Comparison of ENCODE assay signal across 10 mouse cellular contexts in the genomic region with DNA sequence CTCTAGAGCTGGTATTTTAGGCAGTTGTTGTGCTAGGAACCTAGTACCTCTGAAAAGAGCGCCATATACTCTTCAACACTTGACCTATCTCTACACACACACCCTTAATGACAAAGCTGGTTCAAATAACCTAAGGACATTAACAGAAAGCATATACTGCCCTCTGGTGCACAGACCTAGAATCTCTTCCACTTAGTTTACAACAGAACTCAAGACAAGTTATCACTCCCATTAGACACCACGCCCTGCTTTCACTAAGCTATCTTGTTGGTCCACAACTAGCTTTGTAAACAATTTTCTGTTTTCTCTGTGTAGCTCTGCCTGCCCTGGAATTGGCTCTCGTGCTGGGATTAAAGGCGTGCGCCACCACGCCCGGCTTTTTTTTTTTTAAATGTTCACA. TPM values are rescaled to one million over a fixed set of nuclear protein-coding genes. Genes with fewer than 3 reads are reported as not detected.
DNase-seq lines count a peak whose midpoint lies in the region; ATAC-seq and TF ChIP-seq lines count a peak whose summit lies in the region.
"Had no signal": no experiment of that assay in that cellular context is flagged by ENCODE, and none has a peak within 500 bp of the region (broad histone marks: within the 10 kb centered on the region; RNA-seq: fewer than 3 reads in every experiment).

No protein-coding gene starts in this region.

- peaks cover 4% of the 10 kb centered on the region for H3K36me3 ChIP-seq in kidney, adult 2 months (ENCODE audit: control insufficient read depth, insufficient read depth, low read length)
- peaks cover 66% of the 10 kb centered on the region for H3K36me3 ChIP-seq in kidney, embryonic 15.5 days
- H3K36me3 ChIP-seq in ES-E14 (ENCODE audit: control insufficient read depth, insufficient read depth, low read length, poor library complexity, severe bottlenecking) = peaks cover 44% of the 10 kb centered on the region
- H3K36me3 ChIP-seq in liver, adult 2 months (ENCODE audit: control insufficient read depth, insufficient read depth, low read length) = peaks cover 35% of the 10 kb centered on the region

- H3K9ac ChIP-seq in kidney, embryonic 15.5 days = no peak overlapping the region
- no peak overlapping the region for H3K9ac ChIP-seq in ES-E14 (ENCODE audit: insufficient read depth, low read depth, low read length, poor library complexity, severe bottlenecking)
- H3K9ac ChIP-seq in liver, adult 2 months (ENCODE audit: low read depth, low read length) = no peak overlapping the region
- H3K9ac ChIP-seq: embryonic facial prominence, embryonic 15.5 days had no signal

- no peaks in the 10 kb centered on the region for H3K27me3 ChIP-seq in kidney, adult 2 months (replicated peaks; ENCODE audit: control insufficient read depth, insufficient read depth, low read length)
- no peaks in the 10 kb centered on the region for H3K27me3 ChIP-seq in kidney, embryonic 15.5 days
- H3K27me3 ChIP-seq in liver, adult 2 months (ENCODE audit: control insufficient read depth, insufficient read depth, low read length) = no peaks in the 10 kb centered on the region
- H3K27me3 ChIP-seq: embryonic facial prominence, embryonic 15.5 days had no signal

- WGBS in kidney, adult 2 months = 84% methylated on average over 7 of the region's 7 CpGs
- WGBS in kidney, embryonic 15.5 days = 93% methylated on average over 7 of the region's 7 CpGs
- WGBS in liver, adult 2 months = 89% methylated on average over 7 of the region's 7 CpGs

- peaks cover 8% of the 10 kb centered on the region; the same call in 1 of the 2 replicates for H3K79me2 ChIP-seq in liver, adult 2 months (ENCODE audit: control insufficient read depth, insufficient read depth, low read length)

- no peak overlapping the region for H3K27ac ChIP-seq in kidney, adult 2 months (ENCODE audit: insufficient read depth, low read depth, low read length)
- no peak overlapping the region for H3K27ac ChIP-seq in kidney, embryonic 15.5 days
- H3K27ac ChIP-seq in ES-E14 (ENCODE audit: insufficient read depth, low read depth, low read length, poor library complexity, severe bottlenecking) = no peak overlapping the region
- H3K27ac ChIP-seq in liver, adult 2 months (replicated peaks; ENCODE audit: insufficient read depth, low read depth, low read length) = no peak overlapping the region
- H3K27ac ChIP-seq: embryonic facial prominence, embryonic 15.5 days had no signal

- ATAC-seq in kidney, embryonic 15.5 days (replicated peaks; ENCODE audit: low FRiP score) = no peak

- in situ Hi-C loops in ES-E14 (cut with MboI; ENCODE audit: low sequenced_read_pairs in 2 of 2, unreplicated experiment in 2 of 2) = no loop called here

- H3K4me1 ChIP-seq in kidney, adult 2 months (ENCODE audit: control insufficient read depth, insufficient read depth, low read length) = peaks cover 3% of the 10 kb centered on the region; the same call in 1 of the 2 replicates
- H3K4me1 ChIP-seq in kidney, embryonic 15.5 days = peaks cover 23% of the 10 kb centered on the region
- peaks cover 2 to 5% of the 10 kb centered on the region in 2 experiments; a peak in 1 of 4 replicates for H3K4me1 ChIP-seq in ES-E14 (ENCODE audit: control insufficient read depth in 2 of 2, insufficient read depth in 2 of 2, low read length in 2 of 2, poor library complexity in 1 of 2)
- peaks cover 10% of the 10 kb centered on the region for H3K4me1 ChIP-seq in liver, adult 2 months (ENCODE audit: control insufficient read depth, insufficient read depth, low read length)

- no peak overlapping the region for H3K4me3 ChIP-seq in kidney, adult 2 months (ENCODE audit: insufficient read depth, low read depth, low read length)
- no peak overlapping the region for H3K4me3 ChIP-seq in kidney, embryonic 15.5 days (replicated peaks)
- H3K4me3 ChIP-seq in ES-E14 (ENCODE audit: insufficient read depth in 1 of 2, low read depth in 1 of 2, low read length in 2 of 2, poor library complexity in 1 of 2, severe bottlenecking in 1 of 2) = no peak overlapping the region
- H3K4me3 ChIP-seq in liver, adult 2 months (ENCODE audit: insufficient read depth, low read depth, low read length) = no peak overlapping the region
- H3K4me3 ChIP-seq: embryonic facial prominence, embryonic 15.5 days had no signal

- H3K9me3 ChIP-seq in kidney, embryonic 15.5 days (replicated peaks) = no peaks in the 10 kb centered on the region
- H3K9me3 ChIP-seq in ES-E14 (ENCODE audit: control insufficient read depth, insufficient read depth, low read depth, low read length) = no peaks in the 10 kb centered on the region
- H3K9me3 ChIP-seq: embryonic facial prominence, embryonic 15.5 days had no signal

- 0 out of 2 replicates have a peak, but pooled peaks have one; percentile 11 for TF ChIP-seq CTCF in kidney, adult 2 months (conservative IDR thresholded peaks at IDR 0.05; ENCODE audit: insufficient read depth, insufficient read length, low read depth, low read length)
- peak; percentile 32; the same call in 1 of the 2 replicates for TF ChIP-seq CTCF in brain, embryonic 14.5 days (IDR thresholded peaks at IDR 0.05; ENCODE audit: borderline replicate concordance, extremely low read depth, insufficient read depth, insufficient read length)
- TF ChIP-seq CTCF in liver, adult 2 months (IDR thresholded peaks at IDR 0.05; ENCODE audit: low read depth, low read length) = peak; percentile 36; the same call in 1 of the 2 replicates

- no peak overlapping the region for H3K4me2 ChIP-seq in kidney, embryonic 15.5 days
- H3K4me2 ChIP-seq: embryonic facial prominence, embryonic 15.5 days had no signal

- no peak for TF ChIP-seq POLR2A in kidney, adult 2 months (IDR thresholded peaks at IDR 0.05; ENCODE audit: low read depth, low read length)
- TF ChIP-seq POLR2A in brain, embryonic 14.5 days (IDR thresholded peaks at IDR 0.05; ENCODE audit: borderline replicate concordance, extremely low read depth, insufficient read depth, insufficient read length, poor library complexity, severe bottlenecking) = no peak
- TF ChIP-seq POLR2A in liver, adult 2 months (IDR thresholded peaks at IDR 0.05; ENCODE audit: extremely low read depth, insufficient read depth, low read length) = no peak

- DNase-seq in kidney, adult 2 months = peak; percentile 61
- DNase-seq in ES-E14 (ENCODE audit: low read depth, low spot score) = no peak
- peak; percentile 73 for DNase-seq in brain, embryonic 14.5 days (ENCODE audit: low read depth)
- peak; percentile 53 for DNase-seq in liver, adult 2 months (ENCODE audit: extremely low read depth, low read depth, low spot score)
- peak; percentile 35 for DNase-seq in skeletal muscle tissue, adult 2 months (ENCODE audit: low read depth, low spot score)
- no peak for DNase-seq in gastrocnemius, postnatal 10 days

TF ChIP-seq in ES-E14, 5 proteins besides CTCF, POLR2A, EP300 and RAD21:
- peak; percentile 27; the same call in 1 of the 2 replicates for TF ChIP-seq ZC3H11A (IDR thresholded peaks at IDR 0.05; ENCODE audit: borderline replicate concordance, low read depth, low read length)
- TF ChIP-seq CHD2 (IDR thresholded peaks at IDR 0.05; ENCODE audit: low read depth, low read length) = no peak
- TF ChIP-seq ZNF384 (IDR thresholded peaks at IDR 0.05; ENCODE audit: low read depth, low read length) = peak; percentile 50; the same call in 1 of the 2 replicates

RNA-seq across cellular contexts. Expression of a gene that starts 5.7 kb away (rescaled TPM):
- polyA plus RNA-seq in kidney, adult 2 months (2012; rRNA removed) = 240 and 301 TPM in 2 replicates
- polyA plus RNA-seq in kidney, embryonic 15.5 days (2015; fragmentation: Nextera tagmentation; extraction: Ambion mirVana) = 384 and 386 TPM in 2 replicates
- total RNA-seq in ES-E14 (2012; rRNA removed) = 461 and 499 TPM in 2 replicates
- polyA plus RNA-seq in brain, embryonic 14.5 days (2012; rRNA removed) = 451 and 626 TPM in 2 replicates
- total RNA-seq in liver, adult 2 months (2014; rRNA removed) = 22.4 and 24.2 TPM in 2 replicates
- polyA plus RNA-seq in liver, adult 2 months (2012; rRNA removed) = 45.9 and 74.3 TPM in 2 replicates
- total RNA-seq in gastrocnemius, postnatal 10 days (2021) = 100 to 1,000 TPM in 1 of 2 experiments, 10 to 100 TPM in 1; 91.1 to 107 TPM

RNA-seq across cellular contexts. Expression of a gene that starts 14.0 kb away (rescaled TPM):
- polyA plus RNA-seq in kidney, adult 2 months (2012; rRNA removed) = 340 and 597 TPM in 2 replicates
- polyA plus RNA-seq in kidney, embryonic 15.5 days (2015; fragmentation: Nextera tagmentation; extraction: Ambion mirVana) = 391 and 408 TPM in 2 replicates
- 1,352 and 1,377 TPM in 2 replicates for total RNA-seq in ES-E14 (2012; rRNA removed)
- 271 and 404 TPM in 2 replicates for polyA plus RNA-seq in brain, embryonic 14.5 days (2012; rRNA removed)
- total RNA-seq in liver, adult 2 months (2014; rRNA removed) = 58.4 and 69.2 TPM in 2 replicates
- 211 and 226 TPM in 2 replicates for polyA plus RNA-seq in liver, adult 2 months (2012; rRNA removed)
- 100 to 1,000 TPM; 796 to 873 TPM for total RNA-seq in gastrocnemius, postnatal 10 days (2021)

RNA-seq across cellular contexts. Expression of a gene that starts 17.3 kb away (rescaled TPM):
- 57.8 and 87.8 TPM in 2 replicates for polyA plus RNA-seq in kidney, adult 2 months (2012; rRNA removed)
- polyA plus RNA-seq in kidney, embryonic 15.5 days (2015; fragmentation: Nextera tagmentation; extraction: Ambion mirVana) = 12.9 and 14.1 TPM in 2 replicates
- 13.0 and 27.7 TPM in 2 replicates for total RNA-seq in ES-E14 (2012; rRNA removed)
- 3.4 and 5.2 TPM in 2 replicates for polyA plus RNA-seq in brain, embryonic 14.5 days (2012; rRNA removed)
- total RNA-seq in liver, adult 2 months (2014; rRNA removed) = 16.4 and 17.3 TPM in 2 replicates
- 73.2 and 92.1 TPM in 2 replicates for polyA plus RNA-seq in liver, adult 2 months (2012; rRNA removed)
- 1 to 10 TPM; 3.5 to 6.3 TPM for total RNA-seq in gastrocnemius, postnatal 10 days (2021)

RNA-seq across cellular contexts. Expression of a gene that starts 24.0 kb away (rescaled TPM):
- polyA plus RNA-seq in kidney, adult 2 months (2012; rRNA removed) = 0.31 TPM in 1 of 2 replicates, not detected in the other
- polyA plus RNA-seq in kidney, embryonic 15.5 days (2015; fragmentation: Nextera tagmentation; extraction: Ambion mirVana) = 1.0 TPM in 1 of 2 replicates, not detected in the other
- total RNA-seq in ES-E14 (2012; rRNA removed) = not detected in 2 replicates
- polyA plus RNA-seq in brain, embryonic 14.5 days (2012; rRNA removed) = not detected in 2 replicates
- not detected in 2 replicates for total RNA-seq in liver, adult 2 months (2014; rRNA removed)
- not detected in 2 replicates for polyA plus RNA-seq in liver, adult 2 months (2012; rRNA removed)
- not detected for total RNA-seq in gastrocnemius, postnatal 10 days (2021)
- total RNA-seq: left cerebral cortex, postnatal 25 days had no signal
- polyA plus RNA-seq: small intestine, adult 2 months had no signal

RNA-seq across cellular contexts. Expression of a gene that starts 24.1 kb away (rescaled TPM):
- polyA plus RNA-seq in kidney, adult 2 months (2012; rRNA removed) = 0.13 and 0.24 TPM in 2 replicates
- polyA plus RNA-seq in kidney, embryonic 15.5 days (2015; fragmentation: Nextera tagmentation; extraction: Ambion mirVana) = 0.27 and 0.30 TPM in 2 replicates
- 1.2 and 2.1 TPM in 2 replicates for total RNA-seq in ES-E14 (2012; rRNA removed)
- polyA plus RNA-seq in brain, embryonic 14.5 days (2012; rRNA removed) = 0.16 and 0.38 TPM in 2 replicates
- total RNA-seq in liver, adult 2 months (2014; rRNA removed) = not detected in 2 replicates
- 0.09 TPM in 1 of 2 replicates, not detected in the other for polyA plus RNA-seq in liver, adult 2 months (2012; rRNA removed)
- under 1 TPM; 0.20 to 0.31 TPM for total RNA-seq in gastrocnemius, postnatal 10 days (2021)

Comparison
In these comparisons a context has a peak if more than half of its experiments do, and no peak if none do; other contexts are left out.
1. DNase-seq: peak in kidney, adult 2 months (single experiment), brain, embryonic 14.5 days (single experiment), liver, adult 2 months (single experiment) and skeletal muscle tissue, adult 2 months (single experiment); none in ES-E14 (single experiment) and gastrocnemius, postnatal 10 days (single experiment).
2. Peak in every context shown above with its lines, with median percentiles within 50 percentile points of each other: CTCF ChIP-seq.